Mouse (Mus musculus) right cerebral cortex, postnatal 10 days (tissue): ENCODE data around the gene Serf2.

Experiments
- DNase-seq, 2 experiments: peaks; one replicate each; pipeline ENCODE4 v3.0.0; 2021; ENCODE audit warnings: low spot score in 2 of 2

Serf2 gene

GRCm38 (mm10) chr2:121448739-121449535, at the start of gene Serf2:
TSS of gene Serf2 (plus strand) at chr2:121449195.
- peak; percentile 99 for DNase-seq

GRCm38 (mm10) chr2:121403296-121403695, 45.7 kb upstream of the Serf2 start:
- DNase-seq = no peak

GRCm38 (mm10) chr2:121408160-121408559, 40.8 kb upstream of the Serf2 start:
- DNase-seq = no peak

GRCm38 (mm10) chr2:121412843-121413386, 36.1 kb upstream of the Serf2 start:
- DNase-seq = no peak

- DNase-seq = peak; percentile 97 to 98
These were observed 35.5 kb upstream of the Serf2 start, which contains the start of the genes Pdia3 and Catsper2 for GRCm38 (mm10) chr2:121413387-121414042. TSS of gene Pdia3 (plus strand) at chr2:121413775. TSS of gene Catsper2 (minus strand) at chr2:121413792.

GRCm38 (mm10) chr2:121414139-121414685, 34.8 kb upstream of the Serf2 start:
- peak in 1 of 2 experiments; percentile 63 for DNase-seq

GRCm38 (mm10) chr2:121415103-121415502, 33.9 kb upstream of the Serf2 start:
- DNase-seq = no peak

- DNase-seq = no peak
These were observed 33.4 kb upstream of the Serf2 start for GRCm38 (mm10) chr2:121415591-121415990.

GRCm38 (mm10) chr2:121416356-121416755, 32.6 kb upstream of the Serf2 start:
- DNase-seq = no peak

GRCm38 (mm10) chr2:121418476-121418875, 30.5 kb upstream of the Serf2 start:
- DNase-seq = no peak

- DNase-seq = no peak
These were observed 25.8 kb upstream of the Serf2 start for GRCm38 (mm10) chr2:121423166-121423565.

- no peak for DNase-seq
These were observed 23.1 kb upstream of the Serf2 start for GRCm38 (mm10) chr2:121425890-121426289.

GRCm38 (mm10) chr2:121434854-121435253, 14.1 kb upstream of the Serf2 start:
- no peak for DNase-seq

GRCm38 (mm10) chr2:121439746-121440145, 9.2 kb upstream of the Serf2 start:
- no peak for DNase-seq

- DNase-seq = no peak
These were observed 8.0 kb upstream of the Serf2 start for GRCm38 (mm10) chr2:121440834-121441605.

- no peak for DNase-seq
These were observed 7.2 kb upstream of the Serf2 start for GRCm38 (mm10) chr2:121441800-121442199.

GRCm38 (mm10) chr2:121442259-121443067, 6.5 kb upstream of the Serf2 start:
- DNase-seq = peak in 1 of 2 experiments; percentile 32

- no peak for DNase-seq
These were observed 6.0 kb upstream of the Serf2 start for GRCm38 (mm10) chr2:121443068-121443349.

- no peak for DNase-seq
These were observed 4.8 kb upstream of the Serf2 start, which contains the start of gene Ell3 for GRCm38 (mm10) chr2:121444178-121444577. TSS of gene Ell3 (minus strand) at chr2:121444278.

- DNase-seq = no peak
These were observed 3.9 kb upstream of the Serf2 start for GRCm38 (mm10) chr2:121445117-121445516.

- no peak for DNase-seq
These were observed 2.5 kb upstream of the Serf2 start for GRCm38 (mm10) chr2:121446506-121446905.
